In the genomic region with DNA sequence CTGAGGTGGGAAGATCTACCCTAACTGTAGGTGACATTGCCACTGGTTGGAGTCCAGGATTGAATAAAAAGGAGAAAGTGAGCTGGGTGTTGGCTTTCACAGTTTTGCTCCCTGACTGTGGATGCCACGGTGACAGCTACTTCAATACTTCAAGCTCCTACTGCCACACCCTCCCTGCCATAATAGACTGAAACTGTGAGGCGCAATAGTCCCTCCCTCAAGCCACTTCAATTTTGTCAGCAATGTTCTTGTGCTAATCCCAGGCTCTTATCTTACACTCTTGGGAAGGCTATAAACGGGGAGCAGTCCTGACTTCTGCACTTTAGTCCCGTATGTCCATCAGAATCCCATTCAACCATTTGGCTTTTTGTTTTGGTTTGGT, we compare ENCODE assay signal across 16 mouse cellular contexts. TPM values are rescaled to one million over a fixed set of nuclear protein-coding genes. Genes with fewer than 3 reads are reported as not detected.
DNase-seq lines count a peak whose midpoint lies in the region; ATAC-seq and TF ChIP-seq lines count a peak whose summit lies in the region.
"Had no signal": no experiment of that assay in that cellular context is flagged by ENCODE, and none has a peak within 500 bp of the region (broad histone marks: within the 10 kb centered on the region; RNA-seq: fewer than 3 reads in every experiment).

No protein-coding gene starts in this region.

- H3K27ac ChIP-seq in heart, postnatal 0 days (ENCODE audit: low read depth): peak overlapping the region; percentile 18; the same call in 1 of the 2 replicates
- peak overlapping the region; percentile 37 for H3K27ac ChIP-seq in lung, embryonic 16.5 days (ENCODE audit: low read length)
- H3K27ac ChIP-seq in liver, postnatal 0 days (ENCODE audit: low read depth): peak overlapping the region; percentile 1
- H3K27ac ChIP-seq in stomach, postnatal 0 days (replicated peaks): peak overlapping the region; percentile 88
- H3K27ac ChIP-seq: hindbrain, embryonic 14.5 days had no signal

- no peak for TF ChIP-seq CTCF in heart, postnatal 0 days (IDR thresholded peaks at IDR 0.05; ENCODE audit: low read depth)
- TF ChIP-seq CTCF in liver, postnatal 0 days (IDR thresholded peaks at IDR 0.05; ENCODE audit: low read depth): no peak
- no peak for TF ChIP-seq CTCF in stomach, postnatal 0 days (IDR thresholded peaks at IDR 0.05; ENCODE audit: low read depth)

- WGBS in heart, postnatal 0 days: 44% methylated on average over 4 of the region's 4 CpGs
- WGBS in lung, embryonic 16.5 days: 60% methylated on average over 4 of the region's 4 CpGs
- WGBS in liver, postnatal 0 days (ENCODE audit: insufficient replicate concordance): 56% methylated on average over 4 of the region's 4 CpGs
- WGBS in stomach, postnatal 0 days: 49% methylated on average over 4 of the region's 4 CpGs

- peak; percentile 34 for DNase-seq in heart, postnatal 0 days (ENCODE audit: low spot score)
- DNase-seq in heart, postnatal 14 days: no peak
- DNase-seq in lung, postnatal 10 days: no peak
- DNase-seq in liver, postnatal 0 days: no peak
- DNase-seq in stomach, postnatal 0 days (ENCODE audit: low spot score): no peak
- DNase-seq in layer of hippocampus, postnatal 25 days (ENCODE audit: extremely low spot score in 1 of 2, low spot score in 1 of 2): no peak
- DNase-seq: adrenal gland, adult 2 months; cerebellum, postnatal 36 days; gastrocnemius, postnatal 36 days; thymus, postnatal 25 days had no signal

- H3K4me3 ChIP-seq in heart, postnatal 0 days (ENCODE audit: low read depth, low read length): no peak overlapping the region
- no peak overlapping the region for H3K4me3 ChIP-seq in lung, embryonic 16.5 days (ENCODE audit: low read length)
- no peak overlapping the region for H3K4me3 ChIP-seq in liver, postnatal 0 days (ENCODE audit: low read depth, low read length)
- no peak overlapping the region for H3K4me3 ChIP-seq in stomach, postnatal 0 days (ENCODE audit: low read depth, low read length)
- H3K4me3 ChIP-seq: erythroblast, embryonic 14.5 days; heart, embryonic 12.5 days had no signal

- no peak overlapping the region for H3K9ac ChIP-seq in heart, postnatal 0 days (replicated peaks; ENCODE audit: low read depth, low read length)
- no peak overlapping the region for H3K9ac ChIP-seq in lung, embryonic 16.5 days (ENCODE audit: low read length)
- H3K9ac ChIP-seq in liver, postnatal 0 days (replicated peaks): no peak overlapping the region
- no peak overlapping the region for H3K9ac ChIP-seq in stomach, postnatal 0 days (ENCODE audit: low read length)
- H3K9ac ChIP-seq: heart, embryonic 12.5 days; hindbrain, embryonic 14.5 days had no signal

- ATAC-seq in heart, postnatal 0 days (ENCODE audit: insufficient read depth, low read depth): peak; percentile 69
- ATAC-seq in lung, embryonic 16.5 days (ENCODE audit: low read depth): peak; percentile 48
- no peak for ATAC-seq in liver, postnatal 0 days
- peak; percentile 28; the same call in 1 of the 2 replicates for ATAC-seq in stomach, postnatal 0 days (ENCODE audit: low FRiP score, low TSS enrichment)
- no peak for ATAC-seq in activated CD4-positive, CD25-positive, alpha-beta regulatory T cell, adult 4 months
- ATAC-seq: forebrain, embryonic 14.5 days had no signal

- no peaks in the 10 kb centered on the region for H3K27me3 ChIP-seq in heart, postnatal 0 days (ENCODE audit: control insufficient read depth, insufficient read depth, low read length)
- H3K27me3 ChIP-seq in lung, embryonic 16.5 days (ENCODE audit: control insufficient read depth, insufficient read depth, low read depth, low read length): no peaks in the 10 kb centered on the region
- H3K27me3 ChIP-seq in liver, postnatal 0 days (ENCODE audit: insufficient read depth, low read length): no peaks in the 10 kb centered on the region
- no peaks in the 10 kb centered on the region for H3K27me3 ChIP-seq in stomach, postnatal 0 days (ENCODE audit: control insufficient read depth, insufficient read depth, low read length)
- H3K27me3 ChIP-seq: heart, embryonic 12.5 days had no signal

- no peaks in the 10 kb centered on the region for H3K9me3 ChIP-seq in heart, postnatal 0 days (replicated peaks; ENCODE audit: control insufficient read depth, low read length)
- no peaks in the 10 kb centered on the region for H3K9me3 ChIP-seq in lung, embryonic 16.5 days (ENCODE audit: control insufficient read depth, low read length)
- no peaks in the 10 kb centered on the region for H3K9me3 ChIP-seq in liver, postnatal 0 days (ENCODE audit: low read length)
- no peaks in the 10 kb centered on the region for H3K9me3 ChIP-seq in stomach, postnatal 0 days (ENCODE audit: control insufficient read depth, low read length)

- TF ChIP-seq EP300 in heart, postnatal 0 days (IDR thresholded peaks at IDR 0.05; ENCODE audit: low read depth): no peak
- no peak for TF ChIP-seq EP300 in liver, postnatal 0 days (IDR thresholded peaks at IDR 0.05; ENCODE audit: low read depth)
- TF ChIP-seq EP300 in stomach, postnatal 0 days (optimal IDR thresholded peaks at IDR 0.05): no peak

- H3K36me3 ChIP-seq in heart, postnatal 0 days (replicated peaks; ENCODE audit: control insufficient read depth, insufficient read depth, low read length): peaks cover 30% of the 10 kb centered on the region
- peaks cover 14% of the 10 kb centered on the region for H3K36me3 ChIP-seq in lung, embryonic 16.5 days (ENCODE audit: control insufficient read depth, insufficient read depth, low read length)
- H3K36me3 ChIP-seq in liver, postnatal 0 days (replicated peaks; ENCODE audit: insufficient read depth, low read length): peaks cover 5% of the 10 kb centered on the region
- H3K36me3 ChIP-seq in stomach, postnatal 0 days (ENCODE audit: control insufficient read depth, insufficient read depth, low read length): peaks cover 7% of the 10 kb centered on the region

- peaks cover 4% of the 10 kb centered on the region; the same call in 1 of the 2 replicates for H3K4me1 ChIP-seq in heart, postnatal 0 days (ENCODE audit: control insufficient read depth, insufficient read depth)
- peaks cover 6% of the 10 kb centered on the region for H3K4me1 ChIP-seq in lung, embryonic 16.5 days (replicated peaks; ENCODE audit: control insufficient read depth, insufficient read depth, low read length)
- H3K4me1 ChIP-seq in liver, postnatal 0 days (ENCODE audit: insufficient read depth): no peaks in the 10 kb centered on the region
- no peaks in the 10 kb centered on the region for H3K4me1 ChIP-seq in stomach, postnatal 0 days (replicated peaks; ENCODE audit: control insufficient read depth, insufficient read depth)

- intact Hi-C loops in heart, postnatal 14 days (cut with DNase I): no loop called here

- 0 out of 2 replicates have a peak overlapping the region, but pooled peaks have one; percentile 1 for H3K4me2 ChIP-seq in heart, postnatal 0 days (ENCODE audit: low read depth, low read length)
- no peak overlapping the region for H3K4me2 ChIP-seq in lung, embryonic 16.5 days (ENCODE audit: low read depth, low read length)
- H3K4me2 ChIP-seq in liver, postnatal 0 days (ENCODE audit: low read depth, low read length): no peak overlapping the region
- no peak overlapping the region for H3K4me2 ChIP-seq in stomach, postnatal 0 days (replicated peaks; ENCODE audit: low read depth)
- H3K4me2 ChIP-seq: heart, embryonic 12.5 days; hindbrain, embryonic 14.5 days had no signal

RNA-seq across cellular contexts. Expression of gene Pebp1, which starts 7.8 kb away (rescaled TPM):
- total RNA-seq in heart, postnatal 0 days (2014; rRNA removed; ENCODE audit: low replicate concordance): 871 and 905 TPM in 2 replicates
- 527 and 544 TPM in 2 replicates for polyA plus RNA-seq in heart, postnatal 0 days (2015; fragmentation: Nextera tagmentation; extraction: Ambion mirVana)
- 100 to 1,000 TPM; 399 to 443 TPM for total RNA-seq in heart, postnatal 14 days (2021)
- polyA plus RNA-seq in lung, embryonic 16.5 days (2015; fragmentation: Nextera tagmentation; extraction: Ambion mirVana): 649 and 667 TPM in 2 replicates
- 120 and 129 TPM in 2 replicates for polyA plus RNA-seq in liver, postnatal 0 days (2015; fragmentation: Nextera tagmentation; extraction: Ambion mirVana)
- 394 and 400 TPM in 2 replicates for polyA plus RNA-seq in stomach, postnatal 0 days (2015; fragmentation: Nextera tagmentation; extraction: Ambion mirVana)
- polyA plus RNA-seq in activated CD4-positive, CD25-positive, alpha-beta regulatory T cell, adult 4 months (2017; shearing (Covaris generic)): 100 to 1,000 TPM; 119 to 153 TPM
- 100 to 1,000 TPM; 698 to 787 TPM for total RNA-seq in layer of hippocampus, postnatal 25 days (2021)

RNA-seq across cellular contexts. Expression of gene Vsig10, which starts 39.2 kb away (rescaled TPM):
- total RNA-seq in heart, postnatal 0 days (2014; rRNA removed; ENCODE audit: low replicate concordance): 11.6 and 13.1 TPM in 2 replicates
- polyA plus RNA-seq in heart, postnatal 0 days (2015; fragmentation: Nextera tagmentation; extraction: Ambion mirVana): 7.0 and 7.2 TPM in 2 replicates
- total RNA-seq in heart, postnatal 14 days (2021): 10 to 100 TPM; 12.1 to 16.2 TPM
- polyA plus RNA-seq in lung, embryonic 16.5 days (2015; fragmentation: Nextera tagmentation; extraction: Ambion mirVana): 18.2 and 20.0 TPM in 2 replicates
- polyA plus RNA-seq in liver, postnatal 0 days (2015; fragmentation: Nextera tagmentation; extraction: Ambion mirVana): 2.1 and 2.9 TPM in 2 replicates
- polyA plus RNA-seq in stomach, postnatal 0 days (2015; fragmentation: Nextera tagmentation; extraction: Ambion mirVana): 9.9 and 13.0 TPM in 2 replicates
- polyA plus RNA-seq in activated CD4-positive, CD25-positive, alpha-beta regulatory T cell, adult 4 months (2017; shearing (Covaris generic)): 1 to 10 TPM; 3.9 to 6.7 TPM
- 1 to 10 TPM; 2.0 to 2.6 TPM for total RNA-seq in layer of hippocampus, postnatal 25 days (2021)
- polyA plus RNA-seq: erythroblast, embryonic 14.5 days had no signal

Comparison
In these comparisons a context has a peak if more than half of its experiments do, and no peak if none do; other contexts are left out.
1. ATAC-seq: peak in heart, postnatal 0 days (single experiment), lung, embryonic 16.5 days (single experiment) and stomach, postnatal 0 days (single experiment); none in liver, postnatal 0 days (single experiment) and activated CD4-positive, CD25-positive, alpha-beta regulatory T cell, adult 4 months (single experiment).
2. H3K27ac ChIP-seq: peak in every context shown above with its lines; median percentile 88 in stomach, postnatal 0 days; 37 in lung, embryonic 16.5 days; 18 in heart, postnatal 0 days; 1 in liver, postnatal 0 days.